Mouse (Mus musculus) cerebellum, postnatal 10 days (tissue): ENCODE results near the gene Acadsb.
"Not testable (repeated sequence)": the region's sequence is repeated elsewhere in the genome, so short reads cannot be mapped to it uniquely, and the experiment has no call there.

Experiments
- DNase-seq, 2 experiments: peaks; one replicate each; pipeline ENCODE4 v3.0.0; 2021; ENCODE audit warnings: mixed read lengths in 2 of 2

The Acadsb gene

GRCm38 (mm10) chr7:131410416-131411058 is at the start of gene Acadsb, which contains the start of gene Ikzf5:
Gene Acadsb (plus strand): TSS chr7:131410601.
Gene Ikzf5 (minus strand): TSS chr7:131410521.
- DNase-seq, result peak; percentile 99

- no peak for DNase-seq
Observed at GRCm38 (mm10) chr7:131362269-131362614, 48.2 kb upstream of the Acadsb start.

- DNase-seq, result peak; percentile 97 to 98
Observed at GRCm38 (mm10) chr7:131362615-131363300, 47.6 kb upstream of the Acadsb start, which contains the start of gene 2310057M21Rik. Gene 2310057M21Rik (minus strand): TSS chr7:131362759.

DNA sequence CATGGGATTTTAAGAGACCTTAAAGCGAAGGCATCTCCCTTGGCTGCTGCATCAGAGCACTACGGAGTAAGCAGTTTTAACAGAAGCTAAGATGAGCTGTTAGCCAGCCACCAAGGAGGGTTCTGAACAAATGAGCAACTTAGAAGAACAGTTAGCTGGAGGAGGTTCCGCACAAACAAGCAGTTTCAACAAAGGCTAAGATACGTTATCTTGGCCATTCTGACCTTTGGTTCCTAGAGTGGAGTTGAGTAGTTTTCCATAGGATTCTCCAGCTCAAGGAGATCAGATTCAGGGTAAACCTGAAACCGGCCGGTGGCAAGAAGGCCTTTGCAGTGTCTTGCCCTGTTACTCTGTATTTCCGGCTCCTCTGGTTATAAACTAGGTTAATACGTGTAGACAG is 46.3 kb upstream of the Acadsb start:
- DNase-seq, result no peak

- DNase-seq, result peak; percentile 93
Observed at GRCm38 (mm10) chr7:131370648-131371469, 39.5 kb upstream of the Acadsb start, which contains the start of gene Pstk. Gene Pstk (plus strand): TSS chr7:131371141.

GRCm38 (mm10) chr7:131371470-131371860 is 38.9 kb upstream of the Acadsb start:
- DNase-seq, result no peak

- DNase-seq, result peak; percentile 20 to 24
Observed at GRCm38 (mm10) chr7:131371880-131372651, 38.3 kb upstream of the Acadsb start.

- DNase-seq, result not testable (repeated sequence)
Observed at GRCm38 (mm10) chr7:131391761-131392160, 18.6 kb upstream of the Acadsb start.

- peak in 1 of 2 experiments; percentile 6 for DNase-seq
Observed at GRCm38 (mm10) chr7:131409321-131409987, 947 bp upstream of the Acadsb start.

DNA sequence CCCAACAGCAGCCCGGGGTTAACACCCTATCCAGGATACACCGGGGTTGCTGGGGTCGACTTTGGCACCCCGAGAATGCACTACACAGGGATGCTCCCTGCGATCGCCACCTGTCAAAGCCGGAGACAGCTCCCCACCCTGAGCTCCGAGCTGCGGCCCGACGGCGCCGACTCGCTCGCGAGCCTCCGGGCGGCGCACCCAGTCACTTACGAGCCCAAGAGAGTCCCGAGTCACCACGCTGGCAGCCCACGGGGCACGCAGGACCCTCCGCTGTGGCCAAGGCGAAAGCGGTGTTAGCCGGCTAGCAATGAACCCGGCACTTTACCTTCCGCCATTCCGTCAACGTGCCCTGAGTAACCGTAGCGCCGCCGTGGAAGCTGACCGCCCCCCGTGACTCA is 414 bp upstream of the Acadsb start:
- no peak for DNase-seq

- DNase-seq, result peak; percentile 19 to 41
Observed at GRCm38 (mm10) chr7:131411221-131411940, 980 bp downstream of the Acadsb start.

DNA sequence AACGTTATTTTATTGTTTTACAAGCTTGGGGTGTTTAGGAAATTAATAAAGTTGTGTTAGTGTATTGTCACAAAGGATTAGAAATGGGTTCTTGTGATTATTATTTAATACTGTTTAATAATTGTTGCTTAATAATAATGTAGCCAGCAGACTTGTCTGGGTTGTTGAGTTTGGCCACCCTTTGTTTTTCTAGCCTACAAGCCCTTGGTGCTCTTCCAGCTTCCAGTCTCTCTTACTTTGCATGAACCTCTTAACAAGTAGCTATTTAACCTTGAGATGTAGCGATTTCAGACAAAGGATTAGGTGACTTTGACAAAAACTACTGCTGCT is 1.5 kb downstream of the Acadsb start:
- no peak for DNase-seq

DNA sequence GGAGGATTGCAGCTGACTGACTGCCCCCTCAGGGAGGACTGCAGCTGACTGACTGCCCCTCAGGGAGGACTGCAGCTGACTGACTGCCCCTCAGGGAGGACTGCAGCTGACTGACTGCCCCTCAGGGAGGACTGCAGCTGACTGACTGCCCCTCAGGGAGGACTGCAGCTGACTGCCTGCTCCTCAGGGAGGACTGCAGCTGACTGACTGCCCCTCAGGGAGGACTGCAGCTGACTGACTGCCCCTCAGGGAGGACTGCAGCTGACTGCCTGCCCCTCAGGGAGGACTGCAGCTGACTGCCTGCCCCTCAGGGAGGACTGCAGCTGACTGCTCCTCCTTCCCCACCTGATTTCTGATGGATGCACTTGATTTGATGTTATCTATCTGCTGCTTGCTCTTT is 6.3 kb downstream of the Acadsb start:
- not testable (repeated sequence) for DNase-seq

DNA sequence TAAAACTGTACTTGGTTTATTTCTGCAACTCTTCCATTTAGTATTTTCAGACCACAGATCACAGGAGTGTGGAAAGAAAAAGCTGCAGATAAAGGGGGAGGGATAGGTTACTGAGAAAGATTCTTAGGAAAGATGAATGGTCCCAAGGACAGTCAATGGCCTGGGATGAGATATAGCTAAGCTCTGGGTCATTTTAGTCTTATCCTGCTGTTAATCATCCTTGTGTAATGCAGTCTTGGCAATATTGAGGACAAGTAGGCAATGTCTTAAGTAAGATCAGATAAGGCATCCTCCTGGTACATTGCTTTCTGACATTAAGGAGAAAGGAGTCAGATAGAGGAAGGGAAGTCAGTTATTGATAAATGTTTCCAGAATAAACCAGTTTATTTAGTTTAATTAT is 7.2 kb downstream of the Acadsb start:
- no peak for DNase-seq

DNA sequence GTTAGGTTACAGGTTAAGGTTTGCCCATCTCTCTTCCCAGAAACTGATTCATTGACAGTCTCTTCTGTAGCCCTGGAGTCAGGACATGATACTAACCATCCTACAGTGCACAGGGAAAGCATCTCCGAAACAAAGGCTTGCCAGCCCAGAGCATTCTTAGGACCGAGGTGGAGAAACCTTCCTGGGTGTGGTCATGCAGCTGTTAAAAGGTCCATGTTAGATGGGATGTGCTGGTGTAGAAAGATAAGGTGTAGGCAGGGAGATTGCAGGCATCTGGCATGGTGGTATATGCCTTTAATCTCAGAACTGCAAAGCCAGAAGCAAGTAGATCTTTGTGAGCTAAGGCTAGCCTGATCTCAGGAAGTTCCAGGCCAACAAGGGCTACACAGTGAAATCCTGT is 14.5 kb downstream of the Acadsb start:
- DNase-seq, result no peak

GRCm38 (mm10) chr7:131427331-131427730 is 16.9 kb downstream of the Acadsb start:
- no peak for DNase-seq

GRCm38 (mm10) chr7:131432244-131432643 is 21.8 kb downstream of the Acadsb start:
- DNase-seq, result peak; percentile 61 to 69

- DNase-seq, result no peak
Observed at GRCm38 (mm10) chr7:131434276-131434675, 23.9 kb downstream of the Acadsb start.

- no peak for DNase-seq
Observed at GRCm38 (mm10) chr7:131437051-131437450, 26.6 kb downstream of the Acadsb start.

DNA sequence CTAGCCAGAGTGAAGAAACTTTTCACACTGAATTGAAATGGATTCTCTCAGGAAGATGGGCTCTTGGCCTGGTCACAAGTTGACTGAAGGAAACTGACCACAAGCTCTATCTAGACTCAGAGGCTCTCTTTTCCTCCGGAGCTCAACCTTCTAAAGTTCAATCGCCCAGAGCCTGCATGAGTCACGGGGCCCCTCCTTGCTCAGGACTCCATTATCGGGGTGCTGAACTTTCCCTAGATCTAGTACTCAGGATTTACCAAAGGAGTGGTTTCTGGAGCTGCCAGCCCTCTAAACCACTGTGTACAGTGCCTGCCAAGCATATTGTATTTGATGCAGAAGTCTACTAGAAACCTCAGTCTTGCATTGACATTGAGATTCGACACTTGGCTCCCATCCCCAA is 46.3 kb downstream of the Acadsb start:
- no peak for DNase-seq

- no peak for DNase-seq
Observed at GRCm38 (mm10) chr7:131465117-131465601, 54.8 kb downstream of the Acadsb start.
